Mouse (Mus musculus): ENCODE measurements around the gene Slc39a3. TPM values are rescaled to one million over a fixed set of nuclear protein-coding genes. Genes with fewer than 3 reads are reported as not detected.
"Not testable (repeated sequence)": the region's sequence is repeated elsewhere in the genome, so short reads cannot be mapped to it uniquely, and the experiment has no call there.

Slc39a3 gene
- total RNA-seq, 2 experiments from 2014 or later = 5.3 to 5.9 TPM

- no peak for ATAC-seq (replicated peaks; ENCODE audit: poor library complexity, severe bottlenecking)
These were observed 13.9 kb upstream of the Slc39a3 start for GRCm38 (mm10) chr10:81051133-81051532.

GRCm38 (mm10) chr10:81050645-81051044 lies 13.4 kb upstream of the Slc39a3 start:
- ATAC-seq (replicated peaks; ENCODE audit: poor library complexity, severe bottlenecking) = peak; percentile 57; the same call in 1 of the 2 replicates

- not testable (repeated sequence) for ATAC-seq (replicated peaks; ENCODE audit: poor library complexity, severe bottlenecking)
These were observed 8.0 kb upstream of the Slc39a3 start for GRCm38 (mm10) chr10:81045246-81045645.

- peak; percentile 56 for ATAC-seq (replicated peaks; ENCODE audit: poor library complexity, severe bottlenecking)
These were observed 4.4 kb upstream of the Slc39a3 start for GRCm38 (mm10) chr10:81041458-81042175.

- no peak for ATAC-seq (replicated peaks; ENCODE audit: poor library complexity, severe bottlenecking)
These were observed 975 bp downstream of the Slc39a3 start for GRCm38 (mm10) chr10:81036251-81036650.

GRCm38 (mm10) chr10:81033586-81033985 lies 3.6 kb downstream of the Slc39a3 start:
- no peak for ATAC-seq (replicated peaks; ENCODE audit: poor library complexity, severe bottlenecking)

GRCm38 (mm10) chr10:81029031-81029430 lies 8.2 kb downstream of the Slc39a3 start:
- no peak for ATAC-seq (replicated peaks; ENCODE audit: poor library complexity, severe bottlenecking)

GRCm38 (mm10) chr10:81028219-81028618 lies 9.0 kb downstream of the Slc39a3 start:
- no peak for ATAC-seq (replicated peaks; ENCODE audit: poor library complexity, severe bottlenecking)

GRCm38 (mm10) chr10:81027331-81027730 lies 9.9 kb downstream of the Slc39a3 start:
- ATAC-seq (replicated peaks; ENCODE audit: poor library complexity, severe bottlenecking) = no peak

GRCm38 (mm10) chr10:81026857-81027256 lies 10.4 kb downstream of the Slc39a3 start:
- no peak for ATAC-seq (replicated peaks; ENCODE audit: poor library complexity, severe bottlenecking)

- ATAC-seq (replicated peaks; ENCODE audit: poor library complexity, severe bottlenecking) = no peak
These were observed 11.5 kb downstream of the Slc39a3 start, which contains the start of gene Diras1 for GRCm38 (mm10) chr10:81025639-81026275. Diras1 (minus strand) TSS chr10:81025662.

- peak; percentile 55 for ATAC-seq (replicated peaks; ENCODE audit: poor library complexity, severe bottlenecking)
These were observed 12.1 kb downstream of the Slc39a3 start for GRCm38 (mm10) chr10:81025047-81025621.

GRCm38 (mm10) chr10:81024346-81024937 lies 12.8 kb downstream of the Slc39a3 start:
- ATAC-seq (replicated peaks; ENCODE audit: poor library complexity, severe bottlenecking) = no peak

- ATAC-seq (replicated peaks; ENCODE audit: poor library complexity, severe bottlenecking) = no peak
These were observed 14.5 kb downstream of the Slc39a3 start for GRCm38 (mm10) chr10:81022744-81023143.

GRCm38 (mm10) chr10:81021547-81022110 lies 15.6 kb downstream of the Slc39a3 start:
- ATAC-seq (replicated peaks; ENCODE audit: poor library complexity, severe bottlenecking) = no peak

- no peak for ATAC-seq (replicated peaks; ENCODE audit: poor library complexity, severe bottlenecking)
These were observed 17.0 kb downstream of the Slc39a3 start for GRCm38 (mm10) chr10:81020207-81020606.

GRCm38 (mm10) chr10:81019687-81020086 lies 17.5 kb downstream of the Slc39a3 start:
- no peak for ATAC-seq (replicated peaks; ENCODE audit: poor library complexity, severe bottlenecking)

- peak; percentile 19 for ATAC-seq (replicated peaks; ENCODE audit: poor library complexity, severe bottlenecking)
These were observed 18.9 kb downstream of the Slc39a3 start for GRCm38 (mm10) chr10:81018326-81018725.

- peak; percentile 52 for ATAC-seq (replicated peaks; ENCODE audit: poor library complexity, severe bottlenecking)
These were observed 20.6 kb downstream of the Slc39a3 start for GRCm38 (mm10) chr10:81016645-81017044.

- ATAC-seq (replicated peaks; ENCODE audit: poor library complexity, severe bottlenecking) = no peak
These were observed 21.6 kb downstream of the Slc39a3 start for GRCm38 (mm10) chr10:81015666-81016065.
